Mouse (Mus musculus): ENCODE data around the gene 4931414P19Rik. TPM values are rescaled to one million over a fixed set of nuclear protein-coding genes. Genes with fewer than 3 reads are reported as not detected.
A peak's percentile ranks its signal among the peaks of the same experiment; 100 is the strongest.

Gene 4931414P19Rik
- total and polyA plus RNA-seq, 3 experiments: 1.5 to 2.9 (median 2.7) TPM

GRCm38 (mm10) chr14:54617897-54618365 lies 12.1 kb upstream of the 4931414P19Rik start, which contains the start of gene Psmb5 (continued):
- TF ChIP-seq KAT2A (IDR thresholded peaks at IDR 0.05; ENCODE audit: insufficient replicate concordance, low read length): peak; percentile 92; the same call in 1 of the 2 replicates
- peak; percentile 86 for TF ChIP-seq NRF1 (IDR thresholded peaks at IDR 0.05; ENCODE audit: low read depth, low read length)
- TF ChIP-seq USF1 (IDR thresholded peaks at IDR 0.05; ENCODE audit: low read depth, low read length): no peak
- TF ChIP-seq SMC3 (IDR thresholded peaks at IDR 0.05; ENCODE audit: low read depth, low read length): no peak
- no peak for TF ChIP-seq MYC (IDR thresholded peaks at IDR 0.05; ENCODE audit: low read depth, low read length)
- TF ChIP-seq CHD1 (IDR thresholded peaks at IDR 0.05; ENCODE audit: low read depth, low read length): no peak
- peak; percentile 92 for TF ChIP-seq HCFC1 (IDR thresholded peaks at IDR 0.05; ENCODE audit: low read depth, low read length)
- TF ChIP-seq SIN3A (IDR thresholded peaks at IDR 0.05; ENCODE audit: low read length): peak; percentile 55; the same call in 1 of the 2 replicates
- TF ChIP-seq RCOR1 (conservative IDR thresholded peaks at IDR 0.05; ENCODE audit: low read depth, low read length): peak; percentile 99
- TF ChIP-seq CTCF (conservative IDR thresholded peaks at IDR 0.05 in 1 of 2, IDR thresholded peaks at IDR 0.05 in 1 of 2; ENCODE audit: low read depth in 2 of 2, low read length in 2 of 2): no peak
- TF ChIP-seq JUND (conservative IDR thresholded peaks at IDR 0.05; ENCODE audit: low read depth, low read length): no peak
- peak; percentile 72 for TF ChIP-seq ELF1 (IDR thresholded peaks at IDR 0.05; ENCODE audit: low read depth, low read length)
- TF ChIP-seq EP300 (IDR thresholded peaks at IDR 0.05; ENCODE audit: low read length): no peak
- TF ChIP-seq ZNF384 (IDR thresholded peaks at IDR 0.05; ENCODE audit: low read depth, low read length): no peak
- TF ChIP-seq IRF4 (IDR thresholded peaks at IDR 0.05; ENCODE audit: low read depth, low read length): no peak; the same call in 1 of the 2 replicates
- no peak for TF ChIP-seq JUN (IDR thresholded peaks at IDR 0.05; ENCODE audit: insufficient read depth, low read depth, low read length)
- no peak for TF ChIP-seq MAZ (IDR thresholded peaks at IDR 0.05; ENCODE audit: low read depth, low read length)
- no peak for TF ChIP-seq PAX5 (IDR thresholded peaks at IDR 0.05; ENCODE audit: low read length)
- TF ChIP-seq BHLHE40 (IDR thresholded peaks at IDR 0.05; ENCODE audit: low read depth, low read length): no peak

- Histone ChIP-seq H3K36me3 (replicated peaks in 1 of 2; ENCODE audit: control insufficient read depth in 1 of 2, insufficient read depth in 1 of 2, low read length in 1 of 2) (peaks cover 31 to 36% of the 10 kb centered on the region in 2 experiments), H3K4me1 (ENCODE audit: control insufficient read depth in 1 of 2, insufficient read depth in 2 of 2) (peaks cover 5 to 13% of the 10 kb centered on the region in 2 experiments; a peak in 3 of 4 replicates), H3K27ac (ENCODE audit: insufficient read depth, low read depth) (peak overlapping the region; percentile 40; the same call in 1 of the 2 replicates), H3K9ac (ENCODE audit: insufficient read depth, low read depth) (peak overlapping the region; percentile 96), H3K4me3 (replicated peaks in 1 of 3; ENCODE audit: low read depth in 2 of 3, low read length in 2 of 3, poor library complexity in 1 of 3) (peak overlapping the region; percentile 93 to 97 (median 93)), H3K27me3 (replicated peaks) (no peaks in the 10 kb centered on the region), H3K79me2 (replicated peaks; ENCODE audit: control insufficient read depth, extremely low read depth, insufficient read depth, poor library complexity, severe bottlenecking) (peaks cover 18% of the 10 kb centered on the region), H3K4me2 (ENCODE audit: insufficient read depth, low read depth, poor library complexity, severe bottlenecking) (peak overlapping the region; percentile 30), H3K9me3 (replicated peaks; ENCODE audit: low read length) (peaks cover 3% of the 10 kb centered on the region)
- TF ChIP-seq CTCF (conservative IDR thresholded peaks at IDR 0.05 in 1 of 2, IDR thresholded peaks at IDR 0.05 in 1 of 2; ENCODE audit: low read depth in 2 of 2, low read length in 2 of 2): peak; percentile 35 to 37; a peak in 3 of 4 replicates
- no peak for TF ChIP-seq RAD21 (IDR thresholded peaks at IDR 0.05; ENCODE audit: low read depth, low read length)
- TF ChIP-seq ZKSCAN1 (IDR thresholded peaks at IDR 0.05; ENCODE audit: borderline replicate concordance, low read depth, low read length): no peak
- no peak for TF ChIP-seq E2F4 (IDR thresholded peaks at IDR 0.05; ENCODE audit: insufficient replicate concordance, low read depth, low read length)
- TF ChIP-seq NRF1 (IDR thresholded peaks at IDR 0.05; ENCODE audit: low read depth, low read length): no peak
- TF ChIP-seq MAX (IDR thresholded peaks at IDR 0.05; ENCODE audit: low read length): 0 out of 2 replicates have a peak, but pooled peaks have one; percentile 24
- no peak for TF ChIP-seq IRF4 (IDR thresholded peaks at IDR 0.05; ENCODE audit: low read depth, low read length)
- no peak for TF ChIP-seq SIN3A (IDR thresholded peaks at IDR 0.05; ENCODE audit: low read length)
- no peak for TF ChIP-seq JUN (IDR thresholded peaks at IDR 0.05; ENCODE audit: insufficient read depth, low read depth, low read length)
- no peak for TF ChIP-seq SMC3 (IDR thresholded peaks at IDR 0.05; ENCODE audit: low read depth, low read length)
- TF ChIP-seq USF1 (IDR thresholded peaks at IDR 0.05; ENCODE audit: low read depth, low read length): no peak
- TF ChIP-seq UBTF (IDR thresholded peaks at IDR 0.05; ENCODE audit: low read depth, low read length): no peak
- TF ChIP-seq CHD2 (IDR thresholded peaks at IDR 0.05; ENCODE audit: low read length): no peak
- TF ChIP-seq MAFK (IDR thresholded peaks at IDR 0.05; ENCODE audit: insufficient replicate concordance, low read length): no peak
- TF ChIP-seq EP300 (IDR thresholded peaks at IDR 0.05; ENCODE audit: low read length): no peak
- TF ChIP-seq ELF1 (IDR thresholded peaks at IDR 0.05; ENCODE audit: low read depth, low read length): no peak
- no peak for TF ChIP-seq MYC (IDR thresholded peaks at IDR 0.05; ENCODE audit: low read depth, low read length)
- dilution Hi-C loops (cut with MboI; ENCODE audit: extremely low pct_ligation_motif_present, extremely low pct_unique_long_range_greater_than_20kb, low sequenced_read_pairs): no loop called here
- DNase-seq (ENCODE audit: extremely low read depth): peak; percentile 45
- in situ Hi-C loops (cut with MboI; ENCODE audit: low pct_ligation_motif_present, low pct_unique_long_range_greater_than_20kb, low sequenced_read_pairs): no loop called here
Observed at GRCm38 (mm10) chr14:54617152-54617896, 11.5 kb upstream of the 4931414P19Rik start.
